Mouse (Mus musculus): Measurements from ENCODE around the gene Dnajb2. TPM values are rescaled to one million over a fixed set of nuclear protein-coding genes. Genes with fewer than 3 reads are reported as not detected.
"Not testable (repeated sequence)": the region's sequence is repeated elsewhere in the genome, so short reads cannot be mapped to it uniquely, and the experiment has no call there.

Gene Dnajb2
- polyA plus RNA-seq, 1 experiment from 2014 or later = 26.2 TPM

DNA sequence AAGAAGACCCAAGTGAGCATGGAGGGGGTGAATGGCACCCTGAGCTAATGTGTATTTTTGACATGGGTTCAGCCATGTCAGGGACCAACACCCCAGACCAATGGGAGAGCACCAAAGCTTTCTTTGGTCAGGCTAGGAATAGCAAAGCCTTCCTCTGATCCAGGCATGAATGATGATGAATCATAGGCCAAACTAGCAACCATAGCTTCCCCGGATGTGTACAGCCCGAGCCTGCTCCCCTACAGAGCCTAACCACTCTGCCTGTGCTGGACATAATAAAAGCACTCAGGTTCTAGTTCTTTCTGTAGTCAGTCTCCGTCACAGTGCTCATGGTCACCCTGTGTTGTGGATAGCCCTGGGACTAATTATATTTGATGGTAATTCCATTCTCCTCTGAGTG lies 14.7 kb upstream of the Dnajb2 start:
- peaks cover 27% of the 10 kb centered on the region for H3K27me3 ChIP-seq (replicated peaks)
- no peak overlapping the region for H3K27ac ChIP-seq
- 78% methylated on average over 3 of the region's 3 CpGs for WGBS
- H3K4me1 ChIP-seq (replicated peaks) = peaks cover 16% of the 10 kb centered on the region
- no peaks in the 10 kb centered on the region for H3K36me3 ChIP-seq
- no peak overlapping the region for H3K4me3 ChIP-seq (replicated peaks)
- no peak overlapping the region for H3K4me2 ChIP-seq (replicated peaks)
- H3K9ac ChIP-seq = no peak overlapping the region
- H3K9me3 ChIP-seq = no peaks in the 10 kb centered on the region
- ATAC-seq = no peak

DNA sequence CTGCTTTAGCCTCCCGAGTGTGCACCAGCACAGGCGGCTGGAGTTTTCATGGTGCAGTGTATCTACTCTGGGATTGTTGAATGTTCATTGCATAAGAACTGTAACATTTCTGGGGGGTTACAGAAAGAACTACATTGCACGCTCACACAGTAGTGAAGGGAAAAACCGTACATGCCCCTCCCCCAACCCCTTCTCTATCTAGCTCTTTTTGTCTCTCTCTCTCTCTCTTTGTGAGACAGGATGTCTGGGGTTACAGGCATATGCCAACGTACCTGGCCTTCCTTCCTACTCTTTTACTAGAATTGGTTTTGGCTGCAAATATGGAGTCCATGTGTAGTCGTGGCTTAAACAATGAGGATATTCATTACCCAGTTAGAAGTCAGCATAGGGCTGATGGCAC lies 13.3 kb upstream of the Dnajb2 start:
- H3K4me2 ChIP-seq (replicated peaks) = no peak overlapping the region
- no peaks in the 10 kb centered on the region for H3K36me3 ChIP-seq
- H3K9me3 ChIP-seq = no peaks in the 10 kb centered on the region
- H3K27ac ChIP-seq = no peak overlapping the region
- no peak for ATAC-seq
- H3K4me1 ChIP-seq (replicated peaks) = peaks cover 14% of the 10 kb centered on the region
- no peak overlapping the region for H3K4me3 ChIP-seq (replicated peaks)
- WGBS = 80% methylated on average over 6 of the region's 6 CpGs
- peaks cover 27% of the 10 kb centered on the region for H3K27me3 ChIP-seq (replicated peaks)
- no peak overlapping the region for H3K9ac ChIP-seq

DNA sequence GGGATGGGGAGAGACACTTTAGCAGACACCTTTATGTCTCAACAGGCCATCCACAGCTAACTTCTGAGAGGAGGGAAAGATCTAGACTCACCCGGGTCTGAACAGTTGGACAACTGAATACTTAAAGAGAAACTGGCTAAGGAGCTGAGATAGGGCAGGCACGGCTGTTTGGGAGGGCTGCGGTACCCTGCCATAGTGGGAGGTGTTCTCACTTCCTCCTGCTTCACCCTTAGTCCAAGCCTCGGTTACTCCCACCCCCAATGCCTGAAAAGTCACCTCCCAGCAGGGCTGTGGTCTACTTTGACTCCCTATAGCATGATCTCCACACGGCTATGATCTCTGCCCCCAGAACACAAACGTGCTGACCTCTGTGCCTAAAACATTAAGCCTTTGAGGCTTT lies 12.7 kb upstream of the Dnajb2 start:
- H3K4me2 ChIP-seq (replicated peaks) = no peak overlapping the region
- peaks cover 25% of the 10 kb centered on the region for H3K27me3 ChIP-seq (replicated peaks)
- H3K4me1 ChIP-seq (replicated peaks) = peaks cover 9% of the 10 kb centered on the region
- no peaks in the 10 kb centered on the region for H3K9me3 ChIP-seq
- 65% methylated on average over 6 of the region's 6 CpGs for WGBS
- no peak for ATAC-seq
- H3K4me3 ChIP-seq (replicated peaks) = no peak overlapping the region
- H3K27ac ChIP-seq = no peak overlapping the region
- H3K9ac ChIP-seq = no peak overlapping the region
- no peaks in the 10 kb centered on the region for H3K36me3 ChIP-seq

DNA sequence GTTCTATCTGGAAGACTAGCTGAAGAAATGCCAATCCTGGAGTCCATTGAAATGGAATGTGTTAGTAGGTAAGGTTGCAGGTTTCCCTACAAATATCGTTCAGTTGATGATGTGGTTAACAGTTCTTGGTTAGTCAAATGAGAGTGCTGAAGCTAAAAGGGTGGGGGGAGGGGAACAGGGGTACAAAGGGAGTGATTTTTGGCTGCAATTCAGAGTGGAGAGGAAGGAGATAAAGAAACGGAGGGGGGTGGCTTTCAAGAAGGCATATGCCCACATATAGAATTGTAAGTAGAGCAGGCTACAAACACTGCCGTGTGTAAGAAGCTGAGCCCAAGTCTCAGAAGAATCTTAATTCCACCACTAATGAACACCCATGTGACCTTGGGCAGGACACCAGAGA lies 10.7 kb upstream of the Dnajb2 start:
- Histone ChIP-seq H3K36me3 (no peaks in the 10 kb centered on the region), H3K4me3 (replicated peaks) (no peak overlapping the region), H3K27ac (no peak overlapping the region), H3K9me3 (no peaks in the 10 kb centered on the region), H3K9ac (no peak overlapping the region), H3K27me3 (replicated peaks) (peaks cover 11% of the 10 kb centered on the region), H3K4me1 (replicated peaks) (no peaks in the 10 kb centered on the region), H3K4me2 (replicated peaks) (no peak overlapping the region)
- WGBS = 68% methylated on average over 3 of the region's 3 CpGs
- ATAC-seq = no peak

DNA sequence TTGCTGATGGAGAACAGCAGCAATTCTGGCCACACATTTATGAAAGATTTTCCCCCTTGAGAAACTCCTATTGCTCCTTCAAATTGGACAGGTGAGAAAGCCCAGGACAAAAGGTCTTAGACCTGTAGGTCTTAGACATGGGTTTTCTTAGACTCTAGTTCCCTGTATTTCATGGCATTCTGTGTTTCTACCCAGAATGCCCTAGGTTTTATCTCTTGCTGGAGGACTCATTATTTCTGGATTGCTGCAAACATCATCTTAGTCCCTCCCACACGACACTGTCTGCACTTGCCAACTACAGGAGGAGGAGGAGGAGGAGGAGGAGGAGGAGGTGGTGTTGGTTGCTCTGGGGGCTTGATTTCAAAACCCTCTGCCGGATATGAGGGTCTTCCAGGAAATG lies 10.1 kb upstream of the Dnajb2 start:
- Histone ChIP-seq H3K27me3 (replicated peaks) (0 out of 2 replicates have a peak, but pooled peaks cover 6% of the 10 kb centered on the region), H3K27ac (no peak overlapping the region), H3K4me1 (replicated peaks) (no peaks in the 10 kb centered on the region), H3K4me2 (replicated peaks) (no peak overlapping the region), H3K9me3 (no peaks in the 10 kb centered on the region), H3K4me3 (replicated peaks) (no peak overlapping the region), H3K36me3 (no peaks in the 10 kb centered on the region), H3K9ac (no peak overlapping the region)
- ATAC-seq = no peak
- WGBS = 59% methylated on average over 2 of the region's 2 CpGs

DNA sequence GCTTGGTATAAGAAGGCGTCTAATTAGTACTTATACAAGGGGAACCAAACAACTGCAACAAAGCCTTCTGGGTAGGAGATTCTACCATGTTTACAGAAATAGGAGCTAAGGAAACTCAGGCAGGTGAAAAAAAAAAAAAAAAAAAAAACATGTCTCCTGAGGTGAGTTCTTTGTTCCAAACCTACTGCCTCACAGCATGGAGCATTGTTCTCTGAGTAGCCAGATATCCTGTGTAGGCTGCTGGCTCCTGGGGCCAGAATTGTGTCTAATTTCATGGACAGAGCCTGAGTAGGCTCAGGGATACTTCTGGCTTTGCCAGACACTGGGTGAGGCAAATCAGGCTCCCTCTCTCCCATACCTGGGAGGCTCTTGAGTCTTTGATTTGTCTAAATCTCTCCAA lies 8.6 kb upstream of the Dnajb2 start:
- H3K9ac ChIP-seq = no peak overlapping the region
- ATAC-seq = no peak
- no peak overlapping the region for H3K27ac ChIP-seq
- no peaks in the 10 kb centered on the region for H3K9me3 ChIP-seq
- no peak overlapping the region for H3K4me3 ChIP-seq (replicated peaks)
- no peaks in the 10 kb centered on the region for H3K36me3 ChIP-seq
- H3K27me3 ChIP-seq (replicated peaks) = no peaks in the 10 kb centered on the region
- WGBS = 62% methylated on average over 1 of the region's 1 CpGs
- H3K4me2 ChIP-seq (replicated peaks) = no peak overlapping the region
- 0 out of 2 replicates have a peak, but pooled peaks cover 2% of the 10 kb centered on the region for H3K4me1 ChIP-seq (replicated peaks)

DNA sequence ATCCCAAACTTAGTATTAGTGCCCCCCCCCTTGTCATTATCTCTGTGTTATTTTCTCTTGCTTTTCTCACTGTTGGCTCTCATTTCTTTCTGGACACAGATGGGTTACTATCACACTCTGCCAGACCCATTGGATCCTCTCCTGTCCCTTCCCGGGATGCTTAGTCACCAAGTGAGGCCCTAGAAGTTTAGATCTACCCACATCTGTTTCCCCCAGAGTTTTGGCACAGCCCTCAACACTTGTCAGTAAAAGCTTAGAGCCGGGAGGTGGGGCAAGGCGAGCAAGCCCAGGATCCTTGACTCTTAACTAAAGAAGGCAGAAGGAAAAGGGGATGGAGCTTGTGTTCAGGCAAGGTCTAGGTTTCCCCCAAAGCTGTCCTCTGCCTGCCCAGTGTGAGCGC lies 7.0 kb upstream of the Dnajb2 start:
- Histone ChIP-seq H3K9ac (no peak overlapping the region), H3K36me3 (no peaks in the 10 kb centered on the region), H3K27me3 (replicated peaks) (no peaks in the 10 kb centered on the region), H3K4me1 (replicated peaks) (0 out of 2 replicates have a peak, but pooled peaks cover 2% of the 10 kb centered on the region), H3K9me3 (no peaks in the 10 kb centered on the region), H3K4me2 (replicated peaks) (no peak overlapping the region), H3K27ac (no peak overlapping the region), H3K4me3 (replicated peaks) (no peak overlapping the region)
- no peak for ATAC-seq
- 70% methylated on average over 4 of the region's 4 CpGs for WGBS

DNA sequence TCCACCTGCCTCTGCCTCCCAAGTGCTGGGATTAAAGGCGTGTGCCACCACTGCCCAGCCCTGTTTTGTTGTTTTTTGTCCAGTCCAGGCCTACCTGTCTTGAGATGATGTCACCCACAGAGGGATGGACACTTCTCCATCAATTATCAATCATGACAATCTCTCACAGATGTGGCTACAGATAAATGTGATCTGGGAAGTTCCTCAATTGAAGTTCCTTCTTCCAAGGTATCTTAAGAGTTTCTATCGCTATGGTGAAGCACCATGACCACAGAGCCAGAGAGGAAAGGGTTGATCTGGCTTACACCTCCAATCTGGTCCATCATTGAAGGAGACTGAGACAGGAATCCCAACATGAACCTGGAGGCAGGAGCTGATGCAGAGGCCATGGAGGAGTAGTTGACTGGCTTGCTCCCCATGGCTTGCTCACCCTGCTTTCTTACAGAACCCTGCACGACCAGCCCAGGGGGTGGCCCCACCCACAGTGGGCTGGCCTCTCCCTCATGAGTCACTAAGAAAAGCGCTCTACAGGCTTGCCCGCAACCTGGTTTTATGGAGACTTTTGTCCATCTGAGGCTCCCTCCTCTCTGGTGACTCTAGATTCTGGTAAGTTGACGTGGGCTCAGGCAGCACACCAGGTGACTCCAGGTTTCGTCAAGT lies 5.7 kb upstream of the Dnajb2 start:
- no peaks in the 10 kb centered on the region for H3K9me3 ChIP-seq
- WGBS = 63% methylated on average over 7 of the region's 7 CpGs
- H3K4me3 ChIP-seq (replicated peaks) = no peak overlapping the region
- H3K4me2 ChIP-seq (replicated peaks) = no peak overlapping the region
- H3K27me3 ChIP-seq (replicated peaks) = no peaks in the 10 kb centered on the region
- 0 out of 2 replicates have a peak, but pooled peaks cover 2% of the 10 kb centered on the region for H3K4me1 ChIP-seq (replicated peaks)
- no peaks in the 10 kb centered on the region for H3K36me3 ChIP-seq
- H3K9ac ChIP-seq = 0 out of 2 replicates have a peak overlapping the region, but pooled peaks have one; percentile 8
- H3K27ac ChIP-seq = no peak overlapping the region
- ATAC-seq = no peak

DNA sequence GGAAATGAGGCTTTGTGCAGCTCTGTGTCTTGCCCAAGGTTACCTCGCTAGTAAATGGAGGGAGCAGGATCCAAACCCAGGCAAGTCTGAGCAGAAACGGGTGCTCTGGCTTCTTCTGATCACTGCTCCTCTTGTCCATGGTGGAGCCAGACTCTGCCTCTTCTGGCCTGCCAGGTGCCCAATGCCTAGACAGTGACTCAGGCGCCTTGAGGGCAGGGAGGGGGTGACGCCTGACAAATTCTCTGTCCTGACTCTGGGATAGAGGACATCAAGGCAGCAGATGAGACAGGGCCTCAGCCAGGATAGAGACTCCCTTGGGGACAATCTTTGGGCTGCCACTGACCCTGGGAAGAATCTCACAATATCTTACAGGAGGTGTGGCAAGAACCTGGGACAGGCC lies 5.0 kb upstream of the Dnajb2 start:
- Histone ChIP-seq H3K27ac (no peak overlapping the region), H3K4me2 (replicated peaks) (no peak overlapping the region), H3K9ac (no peak overlapping the region), H3K9me3 (no peaks in the 10 kb centered on the region), H3K36me3 (no peaks in the 10 kb centered on the region), H3K4me1 (replicated peaks) (0 out of 2 replicates have a peak, but pooled peaks cover 2% of the 10 kb centered on the region), H3K4me3 (replicated peaks) (no peak overlapping the region), H3K27me3 (replicated peaks) (no peaks in the 10 kb centered on the region)
- no peak for ATAC-seq
- 76% methylated on average over 4 of the region's 4 CpGs for WGBS

DNA sequence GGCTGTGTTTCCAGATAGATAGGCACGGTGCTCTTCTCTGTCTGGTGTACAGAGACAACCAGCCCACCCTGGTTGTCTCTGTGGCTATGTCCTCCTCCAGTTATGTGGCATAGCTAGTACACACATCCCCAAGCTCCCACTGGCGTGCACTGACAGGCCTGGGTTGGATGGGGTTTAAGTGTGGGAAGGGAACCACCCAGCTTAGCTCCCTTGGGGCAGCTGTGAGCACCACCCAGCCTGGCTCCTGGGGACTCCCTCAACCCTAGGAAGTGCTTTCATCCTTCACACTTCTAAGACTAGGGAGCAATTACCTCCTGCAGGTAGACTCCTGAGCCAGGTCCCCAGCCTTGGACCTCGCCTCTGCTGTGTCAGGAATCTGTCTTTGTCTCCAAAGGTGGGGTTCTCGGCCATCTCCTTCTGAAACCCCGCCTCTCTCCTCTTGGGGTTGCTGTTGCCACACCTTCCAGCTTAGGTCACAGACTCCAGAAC lies 4.5 kb upstream of the Dnajb2 start, which contains the start of gene A630095N17Rik:
Gene A630095N17Rik, minus strand, starts transcription at position 439 of the 489 bp plus-strand sequence.
- Histone ChIP-seq H3K9me3 (no peaks in the 10 kb centered on the region), H3K9ac (no peak within 1 kb of the TSS), H3K27me3 (replicated peaks) (no peaks in the 10 kb centered on the region), H3K4me1 (replicated peaks) (0 out of 2 replicates have a peak, but pooled peaks cover 2% of the 10 kb centered on the region), H3K36me3 (no peaks in the 10 kb centered on the region), H3K4me3 (replicated peaks) (no peak within 1 kb of the TSS), H3K4me2 (replicated peaks) (no peak within 1 kb of the TSS), H3K27ac (no peak within 1 kb of the TSS)
- no peak for ATAC-seq
- 66% methylated on average over 5 of the region's 5 CpGs for WGBS

DNA sequence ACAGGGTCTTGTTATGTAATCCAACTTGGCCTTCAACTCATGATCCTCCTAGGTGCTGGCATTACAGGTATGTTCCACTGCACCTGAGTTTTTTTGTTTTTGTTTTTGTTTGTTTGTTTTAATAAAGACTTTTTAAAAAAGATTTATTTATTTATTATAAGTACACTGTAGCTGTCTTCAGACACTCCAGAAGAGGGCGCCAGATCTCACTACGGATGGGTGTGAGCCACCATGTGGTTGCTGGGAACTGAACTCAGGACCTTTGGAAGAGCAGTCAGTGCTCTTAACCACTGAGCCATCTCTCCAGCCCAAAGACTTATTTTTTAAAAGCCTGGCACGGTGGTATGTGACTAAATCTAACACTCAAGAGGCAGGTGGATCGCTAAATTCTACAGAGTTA lies 3.7 kb upstream of the Dnajb2 start:
- H3K4me3 ChIP-seq (replicated peaks); H3K4me2 ChIP-seq (replicated peaks); H3K9ac ChIP-seq; H3K9me3 ChIP-seq; ATAC-seq; H3K27me3 ChIP-seq (replicated peaks); H3K36me3 ChIP-seq; H3K27ac ChIP-seq; H3K4me1 ChIP-seq (replicated peaks): not testable (repeated sequence)
- 73% methylated on average over 4 of the region's 4 CpGs for WGBS

DNA sequence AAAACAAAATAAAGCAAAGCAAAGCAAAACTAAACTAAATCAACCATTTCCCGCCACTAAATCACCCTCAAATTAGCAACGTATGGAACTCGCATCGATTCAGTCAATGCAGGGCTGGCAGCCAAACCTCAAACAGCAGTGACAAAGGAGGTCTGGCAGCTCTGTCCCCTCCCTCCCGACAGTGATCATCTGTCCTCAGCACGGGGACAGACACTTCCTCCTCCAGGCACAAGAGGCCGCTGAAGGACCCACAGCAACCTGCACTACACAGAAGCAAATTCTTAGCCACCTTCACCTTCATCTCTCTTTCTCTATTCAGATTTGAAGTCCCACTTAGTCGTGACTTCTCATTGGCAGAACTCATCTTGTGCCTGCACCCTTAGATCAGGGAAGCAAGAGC lies 1.6 kb upstream of the Dnajb2 start:
- Histone ChIP-seq H3K9me3 (no peaks in the 10 kb centered on the region), H3K4me3 (replicated peaks) (no peak overlapping the region), H3K36me3 (no peaks in the 10 kb centered on the region), H3K27me3 (replicated peaks) (no peaks in the 10 kb centered on the region), H3K4me1 (replicated peaks) (peaks cover 9% of the 10 kb centered on the region; the same call in 1 of the 2 replicates), H3K9ac (no peak overlapping the region), H3K27ac (no peak overlapping the region), H3K4me2 (replicated peaks) (no peak overlapping the region)
- peak; percentile 40; the same call in 1 of the 2 replicates for ATAC-seq
- WGBS = 1% methylated on average over 8 of the region's 8 CpGs

DNA sequence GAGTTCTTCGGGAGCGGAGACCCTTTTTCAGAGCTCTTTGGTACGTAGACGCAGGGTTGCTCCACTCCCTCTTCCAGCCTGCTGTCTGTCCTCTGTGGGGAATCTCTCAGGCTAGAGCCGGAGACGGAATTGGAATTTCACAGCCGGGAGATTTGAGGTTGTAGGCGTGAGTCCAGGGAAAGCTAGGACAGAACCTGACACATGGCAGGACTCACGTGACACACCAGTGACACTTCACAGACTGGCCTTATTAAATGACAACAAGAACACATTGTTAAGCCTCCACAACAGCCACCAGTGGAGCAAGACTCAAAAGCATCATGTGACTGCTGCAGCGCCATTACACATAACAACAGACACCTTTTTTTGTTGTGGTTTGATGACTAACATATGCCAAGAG lies 3.4 kb downstream of the Dnajb2 start:
- H3K4me2 ChIP-seq (replicated peaks) = no peak overlapping the region
- peaks cover 7% of the 10 kb centered on the region; the same call in 1 of the 2 replicates for H3K4me1 ChIP-seq (replicated peaks)
- 85% methylated on average over 10 of the region's 10 CpGs for WGBS
- no peak overlapping the region for H3K27ac ChIP-seq
- no peak for ATAC-seq
- no peaks in the 10 kb centered on the region for H3K36me3 ChIP-seq
- no peaks in the 10 kb centered on the region for H3K27me3 ChIP-seq (replicated peaks)
- no peak overlapping the region for H3K4me3 ChIP-seq (replicated peaks)
- H3K9me3 ChIP-seq = no peaks in the 10 kb centered on the region
- no peak overlapping the region for H3K9ac ChIP-seq

All from intestine, embryonic 15.5 days (tissue).